Mouse (Mus musculus) heart, postnatal 0 days (tissue): Measurements from ENCODE around the gene Pde4d. TPM values are rescaled to one million over a fixed set of nuclear protein-coding genes. Genes with fewer than 3 reads are reported as not detected.

Experiments
- ATAC-seq: fragments of 200-750 bp; cut with Nextera tagmentation; 2 replicates; pipeline ENCODE4 v1.8.0; 2017; ENCODE audit warnings: low read depth, moderate number of reproducible peaks, moderate library complexity; ENCODE audit not compliant: insufficient read depth
- DNase-seq: peaks from one replicate; pipeline ENCODE4 v3.0.0-alpha.2; 2016; ENCODE audit warnings: low spot score
- H3K27ac ChIP-seq: fragments of 300-500 bp; sonication (generic); 2 replicates; pipeline ENCODE4 v1.5.1; 2014; ENCODE audit warnings: low read depth, mild to moderate bottlenecking
- H3K27me3 ChIP-seq: fragments of 300-500 bp; sonication (generic); 2 replicates; pipeline ENCODE4 v1.6.1; 2014; ENCODE audit warnings: low read length, mixed read lengths; ENCODE audit not compliant: control insufficient read depth, insufficient read depth
- H3K36me3 ChIP-seq: fragments of 300-500 bp; sonication (generic); replicated peaks from 2 replicates; pipeline ENCODE4 v1.6.1; 2014; ENCODE audit warnings: low read length, mixed read lengths; ENCODE audit not compliant: control insufficient read depth, insufficient read depth
- H3K4me1 ChIP-seq: fragments of 300-500 bp; sonication (generic); 2 replicates; pipeline ENCODE4 v1.6.1; 2014; ENCODE audit warnings: antibody characterized with exemption; ENCODE audit not compliant: control insufficient read depth, insufficient read depth
- H3K4me2 ChIP-seq: fragments of 300-500 bp; sonication (generic); 2 replicates; pipeline ENCODE4 v1.6.1; 2014; ENCODE audit warnings: low read depth, mild to moderate bottlenecking, low read length, moderate library complexity
- H3K4me3 ChIP-seq: fragments of 300-500 bp; sonication (generic); 2 replicates; pipeline ENCODE4 v1.5.1; 2014; ENCODE audit warnings: low read depth, low read length
- H3K9ac ChIP-seq: fragments of 300-500 bp; sonication (generic); replicated peaks from 2 replicates; pipeline ENCODE4 v1.6.1; 2014; ENCODE audit warnings: low read depth, low read length, mixed read lengths
- H3K9me3 ChIP-seq: fragments of 300-500 bp; sonication (generic); replicated peaks from 2 replicates; pipeline ENCODE4 v1.6.1; 2016; ENCODE audit warnings: low read length; ENCODE audit not compliant: control insufficient read depth
- CTCF ChIP-seq: IDR thresholded peaks from 2 replicates; pipeline ENCODE4 v1.5.1; 2016; ENCODE audit warnings: antibody characterized with exemption, control low read depth, low read depth
- EP300 ChIP-seq: IDR thresholded peaks from 2 replicates; pipeline ENCODE4 v1.6.1; 2016; ENCODE audit warnings: antibody characterized with exemption, low read depth
- WGBS: fragments of 180-500 bp; shearing (Covaris S2); extraction: QIAGEN DNeasy Blood & Tissue Kit; methylation state at CpG from one replicate; pipeline ENCODE4 v1.1.7; 2014; 5-methylcytosine and 5-hydroxymethylcytosine counted together
- polyA plus RNA-seq: library from polyadenylated mRNA; unstranded; fragments of >200 nt; fragmentation: Nextera tagmentation; extraction: Ambion mirVana; gene quantifications from 2 replicates; pipeline ENCODE4 v1.2.1, GENCODE M21; 2015
- total RNA-seq: library from RNA; depleted of rRNA; stranded (reverse); fragments of >200 nt; gene quantifications from 2 replicates; pipeline ENCODE4 v1.2.3, GENCODE M21; 2014; ENCODE audit warnings: low replicate concordance

Gene Pde4d
- total and polyA plus RNA-seq, 2 experiments from 2014 or later = 21.9 to 58.0 TPM

- Histone ChIP-seq H3K27ac (peak overlapping the region; percentile 65; the same call in 1 of the 2 replicates), H3K36me3 (peaks cover 5% of the 10 kb centered on the region), H3K4me2 (no peak overlapping the region), H3K4me3 (no peak overlapping the region), H3K4me1 (peaks cover 12% of the 10 kb centered on the region; the same call in 1 of the 2 replicates), H3K9ac (no peak overlapping the region), H3K9me3 (no peaks in the 10 kb centered on the region), H3K27me3 (no peaks in the 10 kb centered on the region)
- DNase-seq = peak; percentile 30
- WGBS = 21% methylated on average over 5 of the region's 5 CpGs
- TF ChIP-seq CTCF (no peak), EP300 (no peak)
- ATAC-seq = no peak
Measured at GRCm38 (mm10) chr13:109775197-109775596, 1325.4 kb downstream of the Pde4d start.

- peak; percentile 95 for ATAC-seq
- peak overlapping the region; percentile 65 for H3K27ac ChIP-seq
Measured at GRCm38 (mm10) chr13:109776116-109776515, 1326.4 kb downstream of the Pde4d start.

GRCm38 (mm10) chr13:109776995-109777394, 1327.2 kb downstream of the Pde4d start:
- ATAC-seq (no peak), DNase-seq (no peak)
- Histone ChIP-seq H3K27ac (peak overlapping the region; percentile 36), H3K9ac (no peak overlapping the region), H3K4me3 (no peak overlapping the region), H3K9me3 (no peaks in the 10 kb centered on the region), H3K4me1 (peaks cover 12% of the 10 kb centered on the region; the same call in 1 of the 2 replicates), H3K4me2 (no peak overlapping the region), H3K36me3 (no peaks in the 10 kb centered on the region), H3K27me3 (no peaks in the 10 kb centered on the region)
- WGBS = 34% methylated on average over 3 of the region's 3 CpGs
- no peak for TF ChIP-seq CTCF
- no peak for TF ChIP-seq EP300

More at GRCm38 (mm10) chr13:109776116-109776515, 1326.4 kb downstream of the Pde4d start:
- peak; percentile 96 for DNase-seq
- Histone ChIP-seq H3K9ac (peak overlapping the region; percentile 45; the same call in 1 of the 2 replicates), H3K9me3 (no peaks in the 10 kb centered on the region), H3K36me3 (0 out of 2 replicates have a peak, but pooled peaks cover 2% of the 10 kb centered on the region), H3K4me1 (peaks cover 12% of the 10 kb centered on the region; the same call in 1 of the 2 replicates), H3K4me2 (peak overlapping the region; percentile 69), H3K4me3 (peak overlapping the region; percentile 38), H3K27me3 (no peaks in the 10 kb centered on the region)
- TF ChIP-seq CTCF = peak; percentile 98
- no peak for TF ChIP-seq EP300
- 2% methylated on average over 11 of the region's 11 CpGs for WGBS

GRCm38 (mm10) chr13:109777441-109777840, 1327.7 kb downstream of the Pde4d start:
- no peak overlapping the region for H3K9ac ChIP-seq
- no peaks in the 10 kb centered on the region for H3K27me3 ChIP-seq
- H3K9me3 ChIP-seq = no peaks in the 10 kb centered on the region
- H3K4me3 ChIP-seq = no peak overlapping the region
- 88% methylated on average over 5 of the region's 5 CpGs for WGBS
- peaks cover 12% of the 10 kb centered on the region; the same call in 1 of the 2 replicates for H3K4me1 ChIP-seq
- no peak overlapping the region for H3K4me2 ChIP-seq
- no peaks in the 10 kb centered on the region for H3K36me3 ChIP-seq
- ATAC-seq (no peak), DNase-seq (no peak)
- no peak for TF ChIP-seq EP300
- no peak for TF ChIP-seq CTCF
- H3K27ac ChIP-seq = no peak overlapping the region

- Histone ChIP-seq H3K27me3 (no peaks in the 10 kb centered on the region), H3K9ac (no peak overlapping the region), H3K9me3 (no peaks in the 10 kb centered on the region), H3K4me1 (peaks cover 12% of the 10 kb centered on the region; the same call in 1 of the 2 replicates), H3K27ac (no peak overlapping the region), H3K4me3 (no peak overlapping the region), H3K4me2 (no peak overlapping the region), H3K36me3 (no peaks in the 10 kb centered on the region)
- 74% methylated on average over 9 of the region's 9 CpGs for WGBS
- TF ChIP-seq EP300 = no peak
- TF ChIP-seq CTCF = no peak
- no peak for ATAC-seq
- DNase-seq = no peak
Measured at GRCm38 (mm10) chr13:109778297-109778835, 1328.6 kb downstream of the Pde4d start.

GRCm38 (mm10) chr13:109781466-109781865, 1331.7 kb downstream of the Pde4d start:
- Histone ChIP-seq H3K4me3 (no peak overlapping the region), H3K27ac (no peak overlapping the region), H3K4me1 (no peaks in the 10 kb centered on the region), H3K4me2 (no peak overlapping the region), H3K9ac (no peak overlapping the region), H3K36me3 (0 out of 2 replicates have a peak, but pooled peaks cover 7% of the 10 kb centered on the region), H3K9me3 (no peaks in the 10 kb centered on the region), H3K27me3 (no peaks in the 10 kb centered on the region)
- DNase-seq (no peak), ATAC-seq (no peak)
- TF ChIP-seq CTCF (no peak), EP300 (no peak)
- WGBS = 95% methylated on average over 1 of the region's 1 CpGs
